Mouse (Mus musculus) lung, embryonic 15.5 days (tissue): ENCODE data around the gene Gpr1. TPM values are rescaled to one million over a fixed set of nuclear protein-coding genes. Genes with fewer than 3 reads are reported as not detected.
A peak's percentile ranks its signal among the peaks of the same experiment; 100 is the strongest.

Experiments used
- ATAC-seq: fragments of 200-750 bp; cut with Nextera tagmentation; 2 replicates; pipeline ENCODE4 v1.8.0; 2017; ENCODE audit warnings: moderate number of reproducible peaks, borderline replicate concordance; ENCODE audit not compliant: low FRiP score, low TSS enrichment; ENCODE audit errors: extremely low read depth
- H3K27ac ChIP-seq: fragments of 300-500 bp; sonication (generic); 2 replicates; pipeline ENCODE4 v1.5.1; 2015; ENCODE audit warnings: moderate library complexity, mild to moderate bottlenecking, inconsistent platforms
- H3K27me3 ChIP-seq: fragments of 300-500 bp; sonication (generic); 2 replicates; pipeline ENCODE4 v1.6.1; 2015; ENCODE audit warnings: inconsistent platforms
- H3K36me3 ChIP-seq: fragments of 300-500 bp; sonication (generic); 2 replicates; pipeline ENCODE4 v1.6.1; 2015; ENCODE audit warnings: inconsistent platforms
- H3K4me1 ChIP-seq: fragments of 300-500 bp; sonication (generic); 2 replicates; pipeline ENCODE4 v1.6.1; 2015; ENCODE audit warnings: inconsistent platforms
- H3K4me2 ChIP-seq: fragments of 300-500 bp; sonication (generic); 2 replicates; pipeline ENCODE4 v1.6.1; 2015; ENCODE audit warnings: inconsistent platforms, mild to moderate bottlenecking, moderate library complexity
- H3K4me3 ChIP-seq: fragments of 300-500 bp; sonication (generic); 2 replicates; pipeline ENCODE4 v1.5.1; 2015; ENCODE audit warnings: mild to moderate bottlenecking, inconsistent platforms
- H3K9ac ChIP-seq: fragments of 300-500 bp; sonication (generic); 2 replicates; pipeline ENCODE4 v1.6.1; 2015; ENCODE audit warnings: inconsistent platforms
- H3K9me3 ChIP-seq: fragments of 300-500 bp; sonication (generic); 2 replicates; pipeline ENCODE4 v1.6.1; 2016; ENCODE audit warnings: inconsistent platforms
- WGBS: fragments of 180-500 bp; shearing (Covaris S2); methylation state at CpG from one replicate; pipeline ENCODE4 v1.1.7; 2015; 5-methylcytosine and 5-hydroxymethylcytosine counted together
- polyA plus RNA-seq: library from polyadenylated mRNA; unstranded; fragments of >200 nt; fragmentation: Nextera tagmentation; extraction: Ambion mirVana; gene quantifications from 2 replicates; pipeline ENCODE4 v1.2.1, GENCODE M21; 2015

The Gpr1 gene
- polyA plus RNA-seq, 1 experiment from 2014 or later: not detected

DNA sequence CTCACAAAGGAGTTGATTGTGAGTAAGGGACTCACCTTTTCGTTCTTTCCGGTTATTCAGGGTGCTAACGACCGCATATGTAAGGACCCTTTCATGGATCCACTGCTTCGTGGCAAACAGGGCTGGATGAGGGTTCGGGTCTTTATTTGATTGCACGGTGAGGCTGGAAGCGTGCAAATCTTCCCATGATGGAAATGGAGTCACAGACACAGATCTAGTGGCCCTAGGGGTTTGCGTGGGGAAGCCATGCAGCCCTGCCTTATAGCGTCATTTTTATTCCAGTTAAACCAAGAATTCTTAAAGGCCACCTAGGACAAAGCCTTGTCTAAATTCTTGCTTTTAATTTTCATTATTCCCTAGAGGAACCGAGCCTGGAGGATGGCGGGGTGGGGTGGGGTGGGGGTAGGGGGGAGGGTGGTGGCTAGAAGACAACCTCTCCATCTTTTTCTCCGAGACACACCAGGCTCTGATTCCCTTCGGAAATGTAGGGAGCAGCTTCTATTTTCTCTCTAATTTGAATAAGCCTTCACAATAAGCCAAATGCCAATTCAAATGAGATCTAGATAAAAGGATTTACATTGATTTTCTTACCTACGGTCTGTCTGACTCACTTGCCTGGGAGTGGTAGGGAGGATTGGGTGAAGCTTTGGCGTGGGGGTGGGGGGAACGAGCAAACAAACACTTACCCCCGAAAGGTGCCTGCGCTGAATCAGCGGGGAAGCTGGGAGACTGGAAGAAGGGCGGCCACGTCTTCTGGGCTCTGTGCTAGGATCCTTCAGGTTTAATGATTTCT lies 669 bp downstream of the Gpr1 start:
- peaks cover 3% of the 10 kb centered on the region; the same call in 1 of the 2 replicates for H3K4me1 ChIP-seq
- 23% methylated on average over 22 of the region's 22 CpGs for WGBS
- H3K4me3 ChIP-seq: no peak overlapping the region
- ATAC-seq: no peak
- no peak overlapping the region for H3K27ac ChIP-seq
- no peaks in the 10 kb centered on the region for H3K9me3 ChIP-seq
- no peaks in the 10 kb centered on the region; the same call in 1 of the 2 replicates for H3K27me3 ChIP-seq
- H3K4me2 ChIP-seq: peak overlapping the region; percentile 23
- H3K9ac ChIP-seq: no peak overlapping the region
- no peaks in the 10 kb centered on the region for H3K36me3 ChIP-seq

DNA sequence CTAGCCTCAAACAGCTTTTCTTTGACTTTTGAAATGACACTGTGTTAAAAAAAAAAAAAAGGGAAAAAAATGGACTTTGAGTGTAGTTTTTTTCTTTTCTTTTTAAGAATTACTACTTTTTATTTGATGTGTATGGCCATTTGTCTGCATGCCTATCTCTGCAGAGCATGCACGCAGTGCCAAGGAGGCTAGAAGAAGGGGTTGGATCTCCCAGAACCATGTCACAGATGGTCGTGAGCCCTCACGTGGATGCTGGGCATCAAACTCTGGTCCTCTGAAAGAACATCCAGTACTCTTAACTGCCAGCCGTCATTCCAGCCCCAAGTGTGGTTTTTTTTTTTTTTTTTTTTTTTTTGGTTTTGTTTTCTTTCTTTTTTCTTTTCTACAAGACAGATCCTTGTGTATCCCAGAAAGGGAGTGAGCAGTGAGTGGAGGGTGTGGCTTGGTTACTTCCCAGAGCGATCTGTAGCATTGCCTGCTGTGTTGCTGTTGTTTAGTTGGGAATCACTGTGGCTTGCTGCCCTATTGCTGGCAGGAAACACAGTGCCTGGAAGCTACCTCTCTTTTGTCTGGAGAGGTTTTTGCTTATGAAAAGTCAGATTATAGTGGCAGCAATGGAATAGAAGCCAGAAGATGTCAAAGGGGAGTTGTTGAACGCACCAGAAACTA lies 4.3 kb downstream of the Gpr1 start:
- WGBS: 22% methylated on average over 6 of the region's 6 CpGs
- Histone ChIP-seq H3K36me3 (no peaks in the 10 kb centered on the region), H3K9ac (no peak overlapping the region)

DNA sequence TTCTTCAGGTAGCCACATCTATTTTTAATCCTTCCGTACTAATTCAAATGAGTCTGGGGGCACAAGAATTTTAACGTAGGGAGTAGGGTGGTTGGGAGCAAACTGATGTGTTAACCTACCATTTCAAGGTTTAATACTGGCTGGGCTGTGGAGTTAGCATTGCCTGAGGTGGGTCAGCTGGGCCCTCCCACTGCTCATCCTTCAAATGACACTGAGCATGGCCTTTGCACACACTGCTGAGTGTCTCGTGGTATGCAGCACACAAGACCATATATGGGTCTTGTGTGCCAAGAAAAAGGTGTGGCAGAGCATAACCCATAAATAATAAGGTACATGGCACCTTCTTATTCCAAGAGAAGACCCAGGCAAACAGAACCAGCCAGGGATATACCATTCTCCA lies 6.7 kb downstream of the Gpr1 start:
- no peak for ATAC-seq
- no peaks in the 10 kb centered on the region for H3K27me3 ChIP-seq
- H3K4me1 ChIP-seq: no peaks in the 10 kb centered on the region
- H3K27ac ChIP-seq: no peak overlapping the region
- 68% methylated on average over 3 of the region's 3 CpGs for WGBS
- H3K36me3 ChIP-seq: no peaks in the 10 kb centered on the region
- H3K9ac ChIP-seq: no peak overlapping the region
- H3K4me3 ChIP-seq: no peak overlapping the region
- no peak overlapping the region for H3K4me2 ChIP-seq
- H3K9me3 ChIP-seq: no peaks in the 10 kb centered on the region

More for the DNA sequence above, 4.3 kb downstream of the Gpr1 start:
- Histone ChIP-seq H3K4me2 (no peak overlapping the region), H3K27me3 (no peaks in the 10 kb centered on the region; the same call in 1 of the 2 replicates), H3K4me3 (no peak overlapping the region), H3K9me3 (no peaks in the 10 kb centered on the region), H3K27ac (no peak overlapping the region), H3K4me1 (peaks cover 3% of the 10 kb centered on the region; the same call in 1 of the 2 replicates)
- no peak for ATAC-seq

DNA sequence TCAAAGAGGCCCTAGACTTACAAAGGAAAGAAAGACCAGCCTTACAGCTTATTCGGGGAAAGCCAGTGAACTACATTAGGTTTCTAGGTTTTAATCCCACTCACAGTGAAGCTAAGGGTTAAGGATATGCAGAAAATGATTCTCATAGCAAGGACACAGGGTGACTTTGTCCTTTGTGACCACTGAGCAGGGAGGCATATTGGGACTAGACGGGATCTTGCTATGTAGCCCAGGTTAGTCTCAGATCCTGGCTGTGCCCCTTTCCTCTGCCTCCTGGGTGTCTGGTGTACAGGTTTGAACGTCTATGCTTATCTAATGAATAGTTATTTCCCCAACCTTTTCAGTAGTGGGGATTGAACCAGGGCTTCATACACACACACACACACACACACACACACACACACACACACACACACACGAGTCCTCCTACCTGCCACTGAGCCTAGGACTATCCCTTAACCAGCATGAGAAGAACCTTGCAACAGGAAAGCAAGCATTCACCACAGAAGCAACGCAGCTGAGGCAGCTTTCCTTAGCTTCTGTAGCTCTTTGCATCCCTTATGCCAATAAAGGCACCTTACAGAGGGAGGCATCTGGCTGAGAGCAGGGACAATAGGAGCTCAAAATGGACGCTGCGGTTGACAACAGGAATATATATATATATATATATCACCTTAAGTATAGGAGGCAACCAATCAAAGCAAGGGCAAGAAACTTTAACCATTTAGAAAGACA lies 9.5 kb downstream of the Gpr1 start:
- Histone ChIP-seq H3K4me1 (no peaks in the 10 kb centered on the region), H3K36me3 (no peaks in the 10 kb centered on the region), H3K27ac (no peak overlapping the region), H3K4me3 (no peak overlapping the region), H3K9me3 (no peaks in the 10 kb centered on the region), H3K27me3 (no peaks in the 10 kb centered on the region), H3K4me2 (no peak overlapping the region), H3K9ac (no peak overlapping the region)
- WGBS: 39% methylated on average over 7 of the region's 7 CpGs
- no peak for ATAC-seq

DNA sequence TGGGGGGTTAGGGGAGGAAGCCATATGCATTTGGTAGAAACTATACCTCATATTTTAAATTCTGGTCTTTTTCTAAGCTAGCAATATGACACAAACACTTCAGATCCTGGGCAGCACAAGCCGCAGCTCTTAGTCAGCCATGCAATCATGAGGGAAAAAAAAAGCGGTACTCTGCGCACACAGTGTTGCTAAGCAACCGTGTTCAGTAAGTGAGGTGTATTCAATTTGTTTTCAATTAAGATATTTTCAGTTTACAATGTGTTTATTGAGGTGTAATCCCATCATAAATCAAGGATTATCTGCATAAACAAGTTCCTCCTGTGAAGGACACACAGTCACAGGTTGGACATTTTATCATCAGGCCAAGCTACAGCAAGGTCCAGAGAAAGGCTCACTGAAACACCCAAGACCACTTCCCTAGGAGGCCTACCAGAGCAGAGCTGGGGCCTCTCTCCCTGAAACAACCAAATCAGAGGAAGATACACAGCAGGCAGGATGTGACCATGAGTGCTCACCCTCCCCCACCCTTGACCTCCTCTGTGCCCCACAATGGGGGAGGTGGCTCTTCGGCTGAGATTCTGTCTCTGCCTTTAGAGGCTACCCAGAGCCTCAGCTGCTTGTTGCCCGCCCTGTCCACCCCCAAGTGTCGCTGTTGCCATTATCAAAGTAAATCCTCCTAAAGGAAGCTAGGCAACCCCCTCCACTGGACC lies 10.2 kb downstream of the Gpr1 start:
- H3K9ac ChIP-seq: no peak overlapping the region
- H3K27ac ChIP-seq: no peak overlapping the region
- no peaks in the 10 kb centered on the region for H3K36me3 ChIP-seq
- H3K4me1 ChIP-seq: no peaks in the 10 kb centered on the region
- WGBS: 19% methylated on average over 7 of the region's 7 CpGs
- no peak overlapping the region for H3K4me3 ChIP-seq
- no peaks in the 10 kb centered on the region for H3K9me3 ChIP-seq
- ATAC-seq: no peak
- no peaks in the 10 kb centered on the region for H3K27me3 ChIP-seq
- H3K4me2 ChIP-seq: no peak overlapping the region

DNA sequence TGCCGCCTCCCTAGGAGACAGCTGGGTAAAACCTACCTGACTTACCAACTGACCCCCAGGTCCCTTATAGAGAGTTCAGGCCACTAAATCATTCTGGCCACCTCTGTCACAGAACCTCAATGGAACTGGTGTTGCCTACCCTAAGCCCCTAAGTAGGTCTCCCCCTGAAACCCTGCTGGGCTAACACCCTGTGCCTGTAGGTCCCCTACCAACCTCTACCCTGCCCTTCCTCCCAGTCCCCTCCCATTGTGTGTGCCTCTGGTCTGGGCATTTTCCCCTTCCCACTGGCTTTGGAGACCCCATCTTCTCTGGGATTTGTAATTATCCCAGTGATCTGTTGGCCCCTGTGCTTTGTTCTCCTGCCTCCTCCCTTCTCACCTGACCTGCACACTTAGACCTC lies 10.9 kb downstream of the Gpr1 start:
- Histone ChIP-seq H3K9ac (no peak overlapping the region), H3K4me3 (no peak overlapping the region), H3K9me3 (no peaks in the 10 kb centered on the region), H3K27me3 (no peaks in the 10 kb centered on the region), H3K27ac (no peak overlapping the region), H3K36me3 (no peaks in the 10 kb centered on the region), H3K4me1 (no peaks in the 10 kb centered on the region), H3K4me2 (no peak overlapping the region)
- ATAC-seq: no peak
- 92% methylated on average over 1 of the region's 1 CpGs for WGBS

DNA sequence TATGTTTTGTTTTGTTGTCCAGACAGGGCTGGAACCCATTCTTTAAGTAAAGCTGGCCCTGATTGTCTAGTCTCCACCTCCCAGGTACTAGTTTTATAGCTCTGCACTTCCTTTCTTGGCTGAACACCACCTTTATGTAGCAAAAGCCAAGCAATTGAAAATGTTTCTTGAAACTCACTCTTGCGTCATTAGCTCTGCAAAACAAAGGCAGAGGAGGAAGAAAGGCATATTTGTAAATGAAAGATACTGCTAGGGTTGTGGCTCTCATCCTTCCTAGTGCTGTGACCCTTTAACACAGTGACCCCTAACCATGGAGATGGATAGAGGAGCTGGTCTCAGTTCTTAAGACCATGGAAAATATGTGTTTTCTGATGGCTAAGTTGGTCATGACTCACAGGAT lies 12.7 kb downstream of the Gpr1 start:
- Histone ChIP-seq H3K36me3 (no peaks in the 10 kb centered on the region), H3K4me3 (no peak overlapping the region), H3K27ac (no peak overlapping the region), H3K9ac (no peak overlapping the region), H3K4me2 (no peak overlapping the region), H3K4me1 (no peaks in the 10 kb centered on the region), H3K27me3 (no peaks in the 10 kb centered on the region), H3K9me3 (no peaks in the 10 kb centered on the region)
- ATAC-seq: no peak
- WGBS: 89% methylated on average over 1 of the region's 1 CpGs

DNA sequence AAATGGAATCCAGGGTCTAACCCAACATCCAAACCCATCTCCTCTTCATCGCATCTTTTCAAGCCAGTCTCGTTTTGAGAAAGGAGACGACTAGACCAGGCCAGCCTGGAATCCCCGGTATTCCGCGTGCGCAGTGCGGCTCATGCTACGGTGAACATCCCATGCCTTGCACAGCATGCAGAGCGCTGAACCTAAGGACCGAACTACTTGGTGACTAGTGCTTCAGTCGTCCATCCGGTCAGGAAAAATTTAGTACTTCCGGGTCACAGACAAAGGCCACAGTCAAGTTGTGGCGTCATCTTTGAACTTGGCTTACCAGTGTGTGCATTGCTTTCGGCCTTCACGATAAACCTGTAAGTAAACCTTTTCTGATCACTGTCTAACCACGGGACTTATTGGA lies 14.0 kb downstream of the Gpr1 start:
- no peaks in the 10 kb centered on the region for H3K4me1 ChIP-seq
- ATAC-seq: no peak
- no peak overlapping the region for H3K4me3 ChIP-seq
- H3K27me3 ChIP-seq: no peaks in the 10 kb centered on the region
- H3K9ac ChIP-seq: no peak overlapping the region
- H3K27ac ChIP-seq: no peak overlapping the region
- no peaks in the 10 kb centered on the region for H3K36me3 ChIP-seq
- 90% methylated on average over 18 of the region's 18 CpGs for WGBS
- H3K4me2 ChIP-seq: no peak overlapping the region
- H3K9me3 ChIP-seq: no peaks in the 10 kb centered on the region

DNA sequence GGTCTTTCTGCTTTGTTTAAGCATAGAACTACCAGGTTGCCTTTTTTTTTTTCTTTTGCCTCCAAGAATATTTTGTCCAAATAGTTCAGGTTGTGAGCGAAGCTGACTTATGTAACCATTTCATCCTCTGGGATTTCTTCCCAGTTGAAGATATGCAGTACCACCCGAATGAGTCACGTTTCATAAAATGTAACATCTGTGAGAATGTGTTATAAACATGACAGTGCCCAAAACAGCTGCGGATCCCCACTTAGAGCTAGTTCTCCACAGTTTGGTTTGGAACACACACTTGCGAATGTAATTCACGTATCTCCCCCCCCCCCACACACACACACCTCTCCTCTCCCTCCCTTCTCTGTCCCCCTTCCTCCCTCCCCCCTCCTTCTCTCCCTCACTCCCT lies 15.0 kb downstream of the Gpr1 start:
- 53% methylated on average over 6 of the region's 6 CpGs for WGBS
- H3K4me2 ChIP-seq: no peak overlapping the region
- ATAC-seq: no peak
- no peaks in the 10 kb centered on the region for H3K27me3 ChIP-seq
- no peaks in the 10 kb centered on the region for H3K9me3 ChIP-seq
- H3K27ac ChIP-seq: no peak overlapping the region
- H3K4me1 ChIP-seq: no peaks in the 10 kb centered on the region
- no peak overlapping the region for H3K4me3 ChIP-seq
- no peaks in the 10 kb centered on the region for H3K36me3 ChIP-seq
- H3K9ac ChIP-seq: no peak overlapping the region

DNA sequence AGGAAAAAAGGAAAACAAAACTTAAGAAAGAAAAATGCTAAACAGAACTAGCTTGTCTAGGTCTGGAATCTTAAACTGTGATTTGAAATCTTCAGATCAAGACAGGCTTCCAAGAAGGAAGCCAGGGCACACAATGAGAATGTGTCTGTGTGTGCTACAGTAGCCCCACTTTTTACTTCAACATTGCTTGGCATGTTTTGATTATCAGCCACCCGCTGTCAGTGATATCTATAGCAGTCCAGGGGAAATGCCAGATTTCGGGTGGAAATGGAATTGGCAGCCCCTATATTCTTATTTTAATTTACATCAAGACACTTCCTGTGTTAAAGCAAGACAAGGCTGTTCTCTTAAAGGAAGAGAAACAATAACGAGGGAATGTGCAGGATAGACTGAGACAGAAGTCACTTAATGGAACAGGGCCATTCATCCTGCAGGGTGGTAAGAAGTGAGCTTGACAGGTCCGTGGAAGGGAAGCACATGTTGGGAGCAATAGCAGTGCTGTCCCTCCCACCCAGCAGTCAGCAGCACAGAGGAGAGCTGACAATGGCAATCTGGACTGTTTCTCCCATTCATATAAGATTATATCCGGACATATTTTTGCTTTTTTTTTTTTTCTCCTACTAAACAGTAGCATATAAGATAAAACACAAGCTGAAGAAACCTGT lies 18.4 kb downstream of the Gpr1 start:
- no peak overlapping the region for H3K4me2 ChIP-seq
- H3K9me3 ChIP-seq: no peaks in the 10 kb centered on the region
- H3K27me3 ChIP-seq: no peaks in the 10 kb centered on the region
- H3K4me3 ChIP-seq: no peak overlapping the region
- H3K4me1 ChIP-seq: no peaks in the 10 kb centered on the region
- H3K36me3 ChIP-seq: no peaks in the 10 kb centered on the region
- 28% methylated on average over 5 of the region's 5 CpGs for WGBS
- H3K27ac ChIP-seq: no peak overlapping the region
- no peak overlapping the region for H3K9ac ChIP-seq
- ATAC-seq: peak; percentile 27; the same call in 1 of the 2 replicates

DNA sequence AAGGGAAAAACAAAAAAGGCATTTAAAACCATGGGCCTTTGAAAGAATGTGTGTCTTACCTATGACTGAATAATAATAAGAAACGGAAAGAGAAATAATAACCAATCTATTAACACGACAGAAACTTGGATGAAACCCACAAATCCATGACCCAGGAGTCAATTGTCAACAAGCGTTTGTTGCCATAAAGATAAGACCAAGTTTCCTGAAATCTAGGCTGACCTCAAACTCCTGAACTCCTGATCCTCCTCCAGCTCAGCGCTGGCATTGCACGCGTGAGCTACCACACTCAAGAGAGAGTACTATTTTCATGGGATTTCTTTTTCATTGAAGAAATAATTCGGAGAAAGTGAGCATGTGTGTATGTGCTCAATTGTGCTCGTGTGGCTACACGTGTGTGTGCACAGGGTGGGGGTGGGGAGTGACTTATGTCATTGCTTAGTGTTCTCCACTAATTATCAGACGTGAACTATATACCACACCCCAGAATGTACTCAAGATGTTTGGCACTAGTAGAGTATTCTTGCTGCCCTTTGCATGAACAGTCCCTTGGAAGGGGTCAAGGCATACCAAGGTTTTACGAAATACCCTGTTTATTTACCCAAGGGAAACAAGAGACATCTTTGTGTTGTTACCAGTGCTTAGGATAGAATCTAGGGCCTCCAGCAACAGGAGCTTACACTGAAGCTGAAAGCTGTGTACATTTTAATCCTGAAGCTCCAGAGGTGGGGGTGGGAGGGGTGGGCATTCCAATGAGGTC lies 21.9 kb downstream of the Gpr1 start:
- no peak overlapping the region for H3K27ac ChIP-seq
- WGBS: 67% methylated on average over 11 of the region's 11 CpGs

More for the DNA sequence above, 21.9 kb downstream of the Gpr1 start:
- H3K4me1 ChIP-seq: no peaks in the 10 kb centered on the region
- ATAC-seq: no peak
- no peak overlapping the region for H3K4me3 ChIP-seq
- H3K9me3 ChIP-seq: no peaks in the 10 kb centered on the region
- H3K36me3 ChIP-seq: no peaks in the 10 kb centered on the region
- no peaks in the 10 kb centered on the region for H3K27me3 ChIP-seq
- H3K9ac ChIP-seq: no peak overlapping the region
- no peak overlapping the region for H3K4me2 ChIP-seq
